Mouse (Mus musculus) megakaryocyte, adult 5-6 weeks (primary cell): Measurements from ENCODE around the gene Ankdd1a. TPM values are rescaled to one million over a fixed set of nuclear protein-coding genes. Genes with fewer than 3 reads are reported as not detected.
A peak's percentile ranks its signal among the peaks of the same experiment; 100 is the strongest.

Source experiments
- ATAC-seq: 2 replicates; pipeline ENCODE4 v1.8.0; 2016; ENCODE audit warnings: mild to moderate bottlenecking, inconsistent platforms; ENCODE audit not compliant: poor library complexity, severe bottlenecking
- total RNA-seq, 2 experiments: library from RNA; stranded (forward) in 1 of 2; stranded (reverse) in 1 of 2; fragments of 153-499, 151-499 nt in 1 of 2; fragments of 221-1000, 200-1000 nt in 1 of 2; gene quantifications; 2 replicates each; pipeline versions ENCODE4 v1.2.3 to v1.2.4; 2015 to 2017

Gene Ankdd1a
- total RNA-seq, 2 experiments from 2014 or later = not detected

GRCm38 (mm10) chr9:65545635-65546412 is 25.8 kb upstream of the Ankdd1a start:
- ATAC-seq = peak; percentile 61

DNA sequence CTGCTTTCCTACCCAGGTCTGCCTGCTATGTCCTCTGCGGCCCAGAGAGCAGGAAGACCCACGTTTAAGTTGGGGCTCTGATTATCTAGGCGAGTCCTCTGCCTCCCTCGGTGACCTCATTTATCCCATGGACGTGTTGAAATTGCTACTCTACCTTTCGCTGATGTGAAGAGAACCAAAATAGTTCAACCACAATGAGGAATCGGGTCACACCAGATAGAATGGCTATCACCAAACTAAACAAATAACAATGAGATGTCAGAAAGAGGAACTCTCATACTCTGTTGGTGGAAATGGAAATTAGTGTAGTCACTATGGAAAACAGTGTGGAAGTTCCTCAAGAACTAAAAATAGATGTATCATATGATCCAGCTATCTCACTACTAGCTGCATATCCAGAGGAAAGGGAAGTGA is 22.1 kb upstream of the Ankdd1a start:
- ATAC-seq = peak; percentile 59

DNA sequence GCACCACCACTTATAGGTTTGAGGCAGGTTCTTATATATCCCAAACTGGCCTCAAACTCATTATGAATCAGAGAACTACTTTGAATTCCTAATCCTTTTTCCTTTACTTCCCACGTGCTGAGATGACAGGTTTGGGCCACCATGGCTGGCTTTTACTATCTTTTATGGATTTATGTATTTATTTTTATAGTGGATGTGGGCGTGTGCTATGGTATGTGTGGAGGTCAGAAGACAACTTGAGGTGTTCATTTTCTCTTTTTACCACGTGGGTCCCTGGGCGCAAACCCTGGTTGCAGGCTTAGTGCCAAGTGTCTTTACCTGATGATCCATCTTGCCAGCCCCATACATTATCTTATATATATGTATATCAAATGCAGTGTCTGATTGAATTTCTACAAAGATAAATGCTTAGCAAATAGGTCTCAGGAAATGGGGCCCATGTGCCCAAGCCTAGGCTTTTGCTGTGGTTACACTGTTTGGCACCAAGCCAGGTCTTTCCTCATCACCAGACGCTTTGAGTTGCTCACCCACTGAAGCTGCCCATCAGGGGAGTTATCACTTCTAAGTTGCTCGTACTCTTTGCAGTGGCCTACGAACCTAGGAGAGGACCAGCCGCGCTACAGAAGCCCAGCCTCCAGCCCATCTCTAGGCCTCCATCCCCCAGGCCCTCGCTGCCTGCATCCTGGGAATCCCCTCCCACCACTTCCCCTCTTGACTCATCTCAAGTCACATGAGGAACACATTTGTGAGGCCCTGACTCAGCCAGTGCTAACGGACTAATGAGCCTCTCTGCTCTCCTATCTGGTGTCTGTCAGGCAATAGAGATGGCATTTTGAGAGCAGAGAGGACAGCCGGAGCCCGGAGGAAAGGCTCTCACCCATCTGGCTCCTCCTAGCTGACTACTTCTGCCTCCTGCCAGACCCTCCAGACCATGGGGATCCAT is 21.4 kb upstream of the Ankdd1a start:
- peak; percentile 69 for ATAC-seq

DNA sequence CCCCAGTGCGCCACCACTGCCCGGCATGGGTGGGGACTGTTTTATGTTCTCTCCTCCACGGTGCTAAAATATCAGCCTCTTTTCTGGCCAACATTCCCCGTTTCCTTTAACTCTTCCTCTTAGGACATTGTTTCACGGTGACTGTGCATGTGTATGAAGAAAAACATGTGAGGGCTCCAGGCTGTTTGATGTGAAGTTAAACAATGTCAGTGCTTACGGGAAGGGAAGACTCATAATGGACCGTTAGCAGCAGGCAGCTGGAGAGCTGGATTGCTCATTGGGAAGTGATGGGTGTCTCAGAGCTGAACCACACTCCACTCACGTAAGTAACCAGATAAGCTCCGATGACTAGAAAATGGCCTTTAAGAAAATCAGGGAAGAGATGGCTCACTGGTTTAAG is 19.7 kb upstream of the Ankdd1a start:
- ATAC-seq = no peak

DNA sequence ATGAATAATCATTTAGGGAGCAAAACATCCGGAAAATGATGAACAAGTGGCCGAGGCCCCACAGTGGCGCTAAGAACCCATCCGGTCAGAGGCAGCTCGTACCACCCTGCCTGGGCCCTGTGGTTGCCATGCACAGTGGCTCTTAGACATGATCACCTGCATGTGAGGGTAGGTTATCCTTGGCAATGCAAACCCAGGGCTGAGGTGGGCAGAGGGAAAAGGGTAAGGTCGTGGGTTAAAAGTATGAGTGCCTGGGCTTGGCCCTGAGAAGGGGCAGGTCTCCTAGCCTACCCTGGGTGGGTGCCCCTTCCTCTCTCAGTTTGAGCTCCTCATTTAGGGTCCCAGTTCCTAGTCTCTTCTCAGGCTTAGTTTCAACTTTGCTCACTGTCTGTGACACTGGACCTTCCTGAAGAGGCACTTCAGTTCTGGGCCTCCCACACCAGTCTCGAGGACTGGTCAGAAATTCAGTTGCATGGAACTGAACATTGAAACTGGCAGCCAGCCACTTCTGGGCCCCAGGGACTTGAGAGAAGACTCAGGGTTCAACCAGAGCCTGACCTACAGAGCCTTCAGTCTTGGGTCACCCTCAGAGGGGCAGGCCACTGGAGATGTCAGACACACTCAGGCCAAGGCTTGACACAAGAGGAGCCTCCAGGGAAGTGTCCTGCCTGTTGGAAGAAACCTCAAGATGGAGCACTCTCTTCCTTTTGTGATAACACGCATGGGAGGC is 18.1 kb upstream of the Ankdd1a start:
- ATAC-seq = no peak

DNA sequence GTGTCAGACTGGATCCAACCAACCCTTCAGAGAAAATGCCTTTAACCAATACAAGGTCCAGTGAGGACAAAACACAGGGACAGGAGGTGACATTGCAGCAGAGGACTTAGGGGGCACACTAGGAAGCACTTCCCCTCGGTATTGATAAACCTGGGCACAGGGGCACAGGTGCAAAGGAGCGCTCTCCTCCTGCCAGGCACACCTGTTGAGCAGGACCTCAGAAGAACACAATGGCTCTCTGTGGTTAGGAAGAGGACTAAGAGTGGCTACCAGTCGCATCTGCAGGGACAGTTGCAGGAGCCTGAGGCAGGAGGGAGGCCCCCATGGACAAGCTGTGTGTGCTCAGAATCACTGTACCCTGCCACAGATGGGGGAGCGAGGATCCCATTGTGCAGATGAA is 16.5 kb upstream of the Ankdd1a start:
- no peak for ATAC-seq

- peak; percentile 70 for ATAC-seq
These were observed 15.9 kb upstream of the Ankdd1a start for GRCm38 (mm10) chr9:65535789-65536469.

DNA sequence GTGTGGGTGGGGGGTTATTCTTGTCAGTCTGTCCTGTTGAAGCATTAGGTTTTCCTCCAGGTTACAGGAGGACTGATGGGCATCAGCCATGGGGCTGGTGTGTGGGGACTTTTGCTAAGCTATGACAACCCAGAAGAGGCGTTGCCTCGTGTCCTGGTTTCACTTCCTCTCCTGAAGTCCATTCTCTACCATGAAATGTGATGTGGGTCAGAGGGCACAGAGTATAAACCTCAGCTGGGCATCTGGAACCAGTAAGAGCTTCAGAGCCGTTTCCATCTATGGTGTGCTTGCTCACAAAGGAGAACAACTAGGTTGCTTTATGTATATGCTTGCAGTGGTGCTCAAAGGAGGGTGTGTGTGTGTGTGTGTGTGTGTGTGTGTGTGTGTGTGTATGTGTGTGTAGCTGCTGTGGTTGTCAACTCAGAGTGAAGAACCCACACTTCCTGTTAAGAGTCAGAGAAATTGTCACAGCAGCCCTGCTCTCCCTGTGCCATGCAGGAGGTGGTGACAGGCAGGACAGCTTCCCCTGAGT is 15.3 kb upstream of the Ankdd1a start:
- ATAC-seq = peak; percentile 79

- ATAC-seq = no peak
These were observed 14.1 kb upstream of the Ankdd1a start for GRCm38 (mm10) chr9:65534111-65534510.

- no peak for ATAC-seq
These were observed 13.0 kb upstream of the Ankdd1a start for GRCm38 (mm10) chr9:65532986-65533385.

DNA sequence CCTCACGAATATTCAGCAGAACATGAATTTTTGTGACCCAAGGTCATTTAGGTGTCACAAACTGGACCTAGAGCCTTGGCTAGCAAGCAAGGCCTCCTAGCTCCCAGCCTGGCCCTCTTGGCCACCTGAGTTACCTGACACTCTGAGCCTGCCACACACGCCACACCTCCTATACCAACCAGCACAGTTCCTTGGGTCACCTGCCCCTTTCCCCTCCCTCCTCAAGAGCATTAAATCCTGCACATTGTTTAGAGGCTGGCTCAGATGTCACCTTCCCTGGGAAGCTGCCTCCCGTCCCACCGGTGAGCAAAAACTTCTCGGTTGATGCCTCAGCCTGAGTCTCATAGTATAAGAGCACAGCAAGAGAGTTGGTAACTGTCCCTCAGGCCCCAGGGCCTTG is 11.3 kb upstream of the Ankdd1a start:
- ATAC-seq = no peak

- no peak for ATAC-seq
These were observed 9.7 kb upstream of the Ankdd1a start for GRCm38 (mm10) chr9:65529659-65530058.

- no peak for ATAC-seq
These were observed 8.5 kb upstream of the Ankdd1a start for GRCm38 (mm10) chr9:65528417-65529038.

- ATAC-seq = no peak
These were observed 5.6 kb upstream of the Ankdd1a start for GRCm38 (mm10) chr9:65525445-65526195.

GRCm38 (mm10) chr9:65523611-65524364 is 3.8 kb upstream of the Ankdd1a start:
- ATAC-seq = peak; percentile 99

GRCm38 (mm10) chr9:65520505-65520876 is 498 bp upstream of the Ankdd1a start:
- no peak for ATAC-seq

GRCm38 (mm10) chr9:65514851-65515261 is 5.1 kb downstream of the Ankdd1a start:
- no peak for ATAC-seq

GRCm38 (mm10) chr9:65514431-65514830 is 5.6 kb downstream of the Ankdd1a start:
- ATAC-seq = no peak
